Mouse (Mus musculus): ENCODE results near the gene Dcun1d2. TPM values are rescaled to one million over a fixed set of nuclear protein-coding genes. Genes with fewer than 3 reads are reported as not detected.
A peak's percentile ranks its signal among the peaks of the same experiment; 100 is the strongest.
"Not testable (repeated sequence)": the region's sequence is repeated elsewhere in the genome, so short reads cannot be mapped to it uniquely, and the experiment has no call there.

The Dcun1d2 gene
- polyA plus RNA-seq (2017; shearing (Covaris generic)) = 10 to 100 TPM; 18.4 to 21.2 TPM

DNA sequence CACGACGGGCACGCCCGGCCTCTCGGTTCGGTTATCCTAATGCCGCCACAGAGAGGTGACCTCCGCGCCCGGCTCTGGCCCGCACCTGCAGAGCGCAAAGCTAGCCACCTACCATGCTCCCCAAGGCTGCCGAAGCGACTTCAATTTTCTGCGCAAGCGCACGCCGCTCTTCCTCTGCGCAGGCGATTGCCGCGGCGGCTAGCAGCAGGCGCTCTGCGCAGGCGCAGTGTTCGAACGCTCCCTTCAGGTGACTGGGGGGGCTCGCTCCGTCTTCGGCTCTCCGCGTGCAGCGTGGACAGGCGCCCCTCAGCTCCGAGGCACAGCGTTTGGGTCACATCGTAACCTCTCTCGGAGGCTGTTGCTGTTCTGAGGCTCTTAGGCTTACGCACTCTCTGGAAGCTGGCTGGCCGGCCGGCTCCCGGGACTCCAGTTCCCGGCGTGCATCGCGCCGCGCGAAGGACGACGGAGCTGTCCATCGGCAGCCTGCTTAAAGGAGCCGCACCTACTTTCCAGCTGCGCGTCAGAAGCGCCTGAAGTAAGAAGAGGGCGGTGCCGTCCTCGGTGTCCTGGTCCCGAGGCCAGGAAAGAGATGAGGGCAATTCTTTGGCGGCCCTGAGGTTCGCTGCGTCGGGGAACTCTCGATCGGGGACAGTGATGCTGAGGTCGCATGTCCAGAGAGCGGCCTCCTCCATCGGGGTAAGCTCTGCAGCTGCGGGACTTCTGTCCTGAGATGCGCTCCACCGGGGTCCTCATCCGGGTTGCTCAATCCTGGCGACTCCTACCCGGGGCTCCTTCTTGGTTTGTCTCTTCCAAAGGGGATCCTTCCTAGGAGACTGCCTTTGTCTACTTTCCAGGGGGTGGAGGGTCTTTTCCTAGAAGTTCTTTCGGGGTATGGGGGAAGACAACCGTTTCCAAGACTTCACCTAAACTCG, at the start of gene Dcun1d2, which contains the start of gene Tmco3:
Dcun1d2 (minus strand) TSS at position 440 of the 932 bp plus-strand sequence.
Tmco3 (plus strand) TSS at position 499 of the 932 bp plus-strand sequence.
- peak; percentile 79 for ATAC-seq

DNA sequence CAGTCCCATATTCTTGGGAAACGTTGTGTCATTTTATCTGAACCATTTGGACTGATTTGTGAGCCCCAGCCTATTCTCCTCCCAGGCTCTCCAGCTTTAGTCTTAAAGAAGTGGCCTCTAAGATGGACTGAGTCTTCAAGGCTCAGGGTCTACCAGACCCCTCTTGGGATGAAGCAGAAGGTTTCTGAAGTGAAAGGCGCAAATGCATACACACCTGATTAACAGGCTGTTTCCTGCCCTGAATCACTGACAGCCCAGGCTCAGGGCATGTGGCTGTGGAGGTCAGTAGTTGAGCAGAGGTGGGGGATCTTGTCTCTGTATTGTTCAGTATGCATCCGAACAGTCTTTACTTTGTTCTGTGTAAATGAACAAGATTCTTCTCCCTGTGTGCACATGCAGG, 49.7 kb upstream of the Dcun1d2 start:
- ATAC-seq = no peak

DNA sequence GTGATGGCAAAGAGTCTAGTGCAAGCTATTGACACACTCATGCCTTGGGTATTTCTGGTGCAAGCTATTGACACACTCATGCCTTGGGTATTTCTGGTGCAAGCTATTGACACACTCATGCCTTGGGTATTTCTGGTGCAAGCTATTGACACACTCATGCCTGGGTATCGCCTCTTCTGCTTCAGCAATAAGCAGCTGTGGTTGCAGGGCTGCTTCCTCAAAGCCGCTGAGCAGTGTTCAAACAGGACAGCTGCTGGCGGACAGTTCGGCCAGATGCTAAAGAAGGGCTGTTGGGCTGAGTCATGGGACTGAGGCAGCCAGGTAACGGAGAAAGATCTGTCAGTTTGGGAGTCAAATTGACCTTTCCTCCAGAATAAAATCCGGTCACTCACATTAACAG, 49.3 kb upstream of the Dcun1d2 start:
- not testable (repeated sequence) for ATAC-seq

DNA sequence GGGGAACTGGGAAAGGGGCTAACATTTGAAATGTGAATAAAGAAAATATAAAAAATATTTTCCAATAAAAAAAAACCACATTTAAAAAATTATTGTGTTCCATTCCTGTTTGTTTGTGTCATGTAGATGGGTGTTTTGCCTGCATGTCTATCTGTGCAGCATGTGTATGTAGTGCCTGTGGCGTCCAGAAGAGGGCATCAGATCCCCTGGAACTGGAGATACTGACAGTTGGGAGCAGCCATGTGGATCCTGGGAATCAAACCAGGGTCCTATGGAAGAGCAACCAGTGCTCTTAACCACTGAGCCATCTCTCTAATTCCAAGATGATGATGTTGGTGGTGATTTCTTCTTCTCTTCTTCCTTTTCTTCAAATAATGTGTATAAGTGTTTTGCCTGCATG, 46.7 kb upstream of the Dcun1d2 start:
- ATAC-seq = no peak

DNA sequence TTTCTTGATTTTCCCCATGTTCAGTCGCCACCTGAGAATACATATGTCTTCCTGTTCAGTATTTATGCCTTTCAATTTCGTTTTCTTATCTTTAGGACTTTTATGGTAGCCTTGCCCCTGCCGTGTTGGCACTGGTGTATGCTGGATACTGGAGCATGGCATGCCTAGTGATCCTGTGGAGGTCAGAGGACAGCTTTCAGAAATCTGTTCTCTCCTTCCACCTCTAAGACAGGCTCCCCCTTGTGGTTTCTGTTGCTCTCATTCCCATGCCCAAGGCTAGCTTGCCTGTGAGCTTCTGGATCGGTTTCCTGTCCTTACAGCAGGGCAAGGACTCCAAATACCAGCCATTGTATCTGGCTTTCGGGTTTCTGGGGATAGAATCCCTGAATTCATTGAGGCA, 38.7 kb upstream of the Dcun1d2 start:
- ATAC-seq = no peak

DNA sequence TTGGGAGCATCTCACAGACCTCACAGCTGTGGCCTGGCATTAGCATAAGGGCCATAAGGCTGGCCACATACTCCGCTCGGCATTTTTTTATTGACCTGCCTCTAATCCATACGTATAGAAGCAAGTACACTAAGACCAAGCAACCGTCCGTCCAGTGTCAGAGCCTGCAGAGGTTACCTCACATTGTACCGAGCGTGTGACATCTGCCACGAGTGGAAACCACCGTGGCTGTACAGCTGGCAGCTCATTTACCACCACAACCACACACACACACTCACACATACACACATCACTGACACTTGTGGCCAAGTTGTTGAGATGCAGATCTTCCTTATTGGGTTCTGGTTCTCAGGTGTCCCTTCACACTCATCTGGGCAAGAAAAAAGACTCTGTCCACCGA, 28.7 kb upstream of the Dcun1d2 start:
- no peak for ATAC-seq

DNA sequence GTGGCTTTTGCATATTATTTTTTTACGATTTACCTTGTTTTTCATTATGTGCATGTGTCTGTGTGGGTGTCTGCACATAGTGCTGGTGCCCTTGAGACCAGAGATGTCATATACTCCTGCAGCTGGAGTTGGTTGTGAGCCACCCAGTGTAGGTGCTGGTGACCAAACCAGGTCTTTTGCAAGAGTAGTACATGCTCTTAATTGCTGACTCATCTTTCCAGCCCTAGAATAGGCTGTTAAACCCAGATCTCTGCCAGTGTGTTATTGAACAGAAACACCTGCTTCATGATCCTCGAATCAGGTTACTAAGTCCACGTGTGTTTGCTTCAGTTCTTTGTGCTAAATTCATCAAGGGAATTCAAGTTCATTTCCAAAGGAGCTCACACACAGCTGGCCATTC, 27.0 kb upstream of the Dcun1d2 start:
- ATAC-seq = no peak

DNA sequence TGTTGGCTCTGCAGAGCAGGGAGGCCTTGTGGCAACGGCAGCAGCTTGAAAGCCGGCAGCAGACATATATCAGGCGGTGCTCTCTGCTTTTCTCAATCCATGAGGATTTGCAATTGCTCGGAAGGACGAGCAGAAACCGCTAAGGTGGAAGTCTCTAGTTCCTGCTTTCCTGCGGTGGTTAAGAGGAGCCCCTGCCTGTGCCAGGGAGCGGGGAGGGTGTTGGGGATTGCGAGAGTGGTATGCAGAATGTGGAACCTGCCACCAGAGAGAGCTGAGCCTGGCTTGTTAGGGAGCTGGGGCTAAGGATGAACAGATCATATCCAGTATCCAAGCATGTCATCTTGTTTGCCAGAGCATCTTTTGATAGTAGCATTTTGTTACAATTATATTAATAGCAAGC, 19.0 kb upstream of the Dcun1d2 start:
- ATAC-seq = no peak

DNA sequence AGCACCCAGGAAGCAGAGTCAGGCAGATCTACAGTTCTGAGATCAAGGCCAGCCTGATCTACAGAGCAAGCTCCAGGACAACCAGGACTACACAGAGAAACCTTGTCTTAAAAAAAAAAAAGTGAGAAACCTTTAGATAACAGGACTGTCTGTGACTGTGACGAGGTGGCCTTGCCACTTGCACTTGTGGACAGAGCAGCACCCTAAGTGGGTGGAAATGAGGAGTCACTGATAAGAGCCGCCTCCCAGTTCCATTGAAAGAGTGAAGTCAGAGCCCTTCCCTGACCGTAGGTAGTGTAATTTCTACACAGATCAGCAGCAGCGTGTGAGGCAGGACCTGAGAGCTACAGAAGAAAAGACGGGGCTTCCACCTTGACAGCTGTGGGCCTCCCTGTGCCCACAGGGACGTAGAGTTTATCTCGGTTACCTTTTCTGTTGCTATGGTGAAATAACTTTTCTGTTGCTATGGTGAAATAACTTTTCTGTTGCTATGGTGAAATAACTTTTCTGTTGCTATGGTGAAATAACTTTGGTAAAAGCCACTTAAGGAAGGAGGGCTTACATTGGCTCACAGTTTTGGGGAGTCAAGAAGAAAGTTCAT, 18.5 kb upstream of the Dcun1d2 start:
- no peak for ATAC-seq

DNA sequence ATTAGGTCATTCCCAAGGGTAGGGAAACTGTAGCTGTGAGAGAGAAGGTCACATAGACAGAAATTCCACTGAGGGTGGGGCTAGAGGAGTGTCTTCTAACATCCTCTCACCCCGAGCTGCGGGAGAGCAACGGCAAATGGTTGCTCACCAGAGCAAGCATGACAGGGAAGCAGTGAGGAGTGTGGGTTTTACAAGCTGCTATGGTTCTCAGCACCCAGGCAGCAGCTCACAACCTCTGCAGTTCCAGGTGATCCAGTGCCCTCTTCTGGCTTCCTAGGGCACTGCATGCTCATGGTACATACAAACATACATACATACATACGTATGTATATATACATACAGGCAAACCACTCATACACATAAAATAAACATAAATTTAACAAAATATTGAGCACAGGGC, 18.0 kb upstream of the Dcun1d2 start:
- ATAC-seq = no peak

DNA sequence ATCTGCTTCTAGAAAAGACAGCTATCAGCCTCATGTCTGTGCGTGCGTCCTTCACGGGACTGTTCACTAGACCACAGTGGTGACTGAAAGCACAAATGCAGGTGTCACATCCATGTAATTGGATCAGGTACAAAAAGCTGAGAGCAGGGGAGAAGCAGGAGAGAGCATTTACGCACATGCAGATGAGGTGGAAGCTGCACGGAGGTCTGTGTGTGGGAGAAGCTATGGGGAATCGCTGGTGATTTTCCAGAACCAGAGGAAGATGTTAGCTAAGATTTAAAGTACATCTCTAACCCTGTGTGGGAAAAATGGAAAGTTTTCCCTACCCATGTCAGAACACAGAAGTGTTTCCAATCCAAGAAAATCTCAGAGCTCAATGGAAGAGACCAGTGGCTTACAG, 17.5 kb upstream of the Dcun1d2 start:
- no peak for ATAC-seq

DNA sequence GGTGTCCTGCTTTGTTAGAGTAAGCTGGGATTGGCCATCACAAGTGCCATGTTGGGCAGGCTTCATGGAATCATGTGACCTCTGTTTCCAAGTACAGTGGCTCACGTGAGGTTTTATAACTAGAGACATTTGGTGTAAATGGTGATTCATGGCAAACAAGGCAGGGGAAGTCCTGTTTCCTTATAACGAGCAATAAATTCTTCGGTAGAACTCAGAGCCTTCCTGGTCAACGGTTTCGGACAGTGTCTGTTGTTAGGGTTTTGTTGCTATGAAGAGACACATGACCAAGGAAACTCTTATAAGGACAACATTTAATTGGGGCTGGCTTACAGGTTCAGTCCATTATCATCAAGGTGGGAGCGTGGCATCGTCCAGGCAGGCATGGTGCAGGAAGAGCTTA, 13.1 kb upstream of the Dcun1d2 start:
- ATAC-seq = no peak

DNA sequence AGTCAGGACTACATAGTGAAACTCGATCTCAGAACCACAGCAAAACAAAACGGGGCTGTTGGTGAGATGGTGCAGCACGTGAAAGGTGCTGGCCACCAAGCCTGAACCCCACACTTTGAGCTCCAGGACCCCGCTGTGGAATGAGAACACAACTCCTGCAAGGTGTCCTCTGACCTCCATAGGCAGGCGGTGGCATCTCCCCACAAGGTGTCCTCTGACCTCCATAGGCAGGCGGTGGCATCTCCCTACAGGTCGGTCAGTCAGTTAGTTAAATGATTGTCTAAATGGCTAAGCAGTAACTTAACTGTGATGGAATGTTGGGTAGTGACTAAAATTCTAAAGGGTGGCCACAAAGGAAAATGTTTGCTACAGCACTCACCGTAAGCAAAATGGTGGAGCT, 11.6 kb upstream of the Dcun1d2 start:
- no peak for ATAC-seq

DNA sequence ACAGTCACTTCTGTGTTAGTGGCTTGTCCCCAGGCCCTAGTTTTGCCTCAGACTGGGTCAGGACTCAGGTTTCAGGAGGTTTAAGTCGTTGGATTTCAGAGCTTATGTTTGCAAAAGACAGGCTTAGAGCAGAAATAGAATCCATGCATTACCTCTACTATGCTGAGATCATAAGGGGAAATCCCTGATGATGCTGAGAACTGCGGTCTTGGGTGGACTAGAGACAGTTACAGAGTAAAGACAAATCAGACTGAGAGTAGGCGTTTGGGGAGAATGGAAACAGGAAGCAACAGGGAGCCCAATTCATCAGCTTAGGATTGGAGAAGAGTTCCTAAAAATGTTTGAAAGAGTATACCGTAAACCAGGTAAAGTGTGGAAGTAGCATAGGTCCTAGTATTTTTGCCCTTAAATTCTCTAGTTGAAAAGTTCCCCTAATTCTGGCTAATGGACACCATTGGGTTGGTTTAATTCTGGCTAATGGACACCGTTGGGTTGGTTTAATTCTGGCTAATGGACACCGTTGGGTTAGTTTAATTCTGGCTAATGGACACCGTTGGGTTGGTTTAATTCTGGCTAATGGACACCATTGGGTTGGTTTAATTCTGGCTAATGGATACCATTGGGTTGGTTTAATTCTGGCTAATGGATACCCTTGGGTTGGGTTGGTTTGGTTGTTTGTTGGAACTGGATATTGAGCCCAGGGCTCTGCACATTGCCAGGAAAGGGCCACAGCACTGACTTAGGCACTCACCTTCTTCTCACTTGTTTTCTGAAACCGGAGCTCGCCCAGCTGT, 5.9 kb upstream of the Dcun1d2 start:
- peak; percentile 81 for ATAC-seq

DNA sequence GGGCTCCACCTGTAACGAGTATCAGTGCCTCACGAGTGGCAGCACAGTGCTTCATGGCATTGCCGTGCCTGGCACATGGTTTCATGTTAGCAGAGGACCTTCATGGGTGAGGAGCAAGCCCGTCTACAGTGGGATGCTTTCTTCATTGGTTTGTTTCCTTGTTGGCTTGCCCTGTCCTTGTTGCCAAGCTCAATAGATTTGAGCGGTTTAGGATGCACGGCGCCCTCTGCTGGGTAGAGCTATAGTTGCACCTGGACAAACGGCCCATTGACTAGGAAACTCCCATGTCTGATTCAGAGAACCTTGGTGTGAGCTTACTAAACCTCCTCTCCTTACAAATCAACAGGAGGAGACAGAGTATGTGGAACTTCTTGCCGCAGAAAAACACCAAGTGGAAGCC, 4.4 kb upstream of the Dcun1d2 start:
- peak; percentile 18 for ATAC-seq

DNA sequence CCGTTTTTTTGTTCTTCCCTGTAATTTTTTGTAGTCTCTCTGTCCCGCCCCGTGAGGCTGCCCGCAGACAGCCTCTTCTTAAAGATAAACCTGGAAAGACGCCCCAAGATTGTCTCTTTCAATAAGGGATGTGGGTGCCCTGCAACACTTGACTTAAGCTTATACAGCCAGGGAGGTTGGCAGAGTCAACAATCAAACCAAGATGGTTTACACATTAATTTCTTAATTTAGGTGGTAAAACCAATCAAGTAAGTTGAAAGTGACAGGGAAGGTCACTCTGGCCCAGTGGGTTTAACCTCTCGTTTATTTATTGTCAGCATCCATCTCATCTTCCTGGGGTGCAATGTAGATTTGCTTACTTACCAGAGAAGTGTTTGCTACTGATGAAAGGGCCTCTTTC, 715 bp upstream of the Dcun1d2 start:
- ATAC-seq = no peak

DNA sequence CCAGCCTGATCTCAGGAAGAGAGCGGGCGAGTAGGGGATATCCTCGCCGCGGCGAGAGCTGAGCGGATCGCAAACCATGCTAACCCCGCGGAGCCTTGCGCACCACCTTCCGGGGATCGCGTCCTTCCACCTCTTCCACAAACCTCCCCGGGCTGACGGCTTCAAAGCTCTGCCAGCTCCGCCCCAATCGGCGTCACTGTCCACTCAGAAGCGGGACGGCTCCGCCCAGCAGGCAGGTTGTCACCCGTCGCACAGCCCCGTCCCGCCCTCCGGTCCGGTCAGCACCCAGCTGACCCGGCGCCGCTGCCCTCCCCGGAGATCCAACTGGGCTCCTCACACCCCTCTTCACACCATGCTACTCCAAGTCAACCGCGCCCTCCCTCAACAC, 633 bp downstream of the Dcun1d2 start:
- peak; percentile 70 for ATAC-seq

DNA sequence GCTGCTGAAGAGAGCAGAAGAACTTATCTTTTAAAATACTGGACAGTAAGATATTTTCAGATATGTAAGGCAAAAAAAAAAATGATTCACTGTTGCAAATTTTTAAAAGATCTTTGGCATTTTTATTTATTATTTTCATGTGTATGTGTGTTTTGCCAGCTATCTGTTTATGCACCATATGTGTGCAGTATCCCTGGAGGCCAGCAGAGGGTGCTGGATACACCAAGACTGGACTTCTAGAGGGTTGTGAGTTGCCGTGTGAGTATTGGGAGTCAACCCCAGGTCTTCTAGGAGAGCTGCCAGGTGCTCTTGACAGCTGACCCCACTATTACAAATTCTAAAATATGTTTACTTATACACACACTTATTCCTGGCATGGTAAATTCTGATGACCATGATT, 4.7 kb downstream of the Dcun1d2 start:
- no peak for ATAC-seq

DNA sequence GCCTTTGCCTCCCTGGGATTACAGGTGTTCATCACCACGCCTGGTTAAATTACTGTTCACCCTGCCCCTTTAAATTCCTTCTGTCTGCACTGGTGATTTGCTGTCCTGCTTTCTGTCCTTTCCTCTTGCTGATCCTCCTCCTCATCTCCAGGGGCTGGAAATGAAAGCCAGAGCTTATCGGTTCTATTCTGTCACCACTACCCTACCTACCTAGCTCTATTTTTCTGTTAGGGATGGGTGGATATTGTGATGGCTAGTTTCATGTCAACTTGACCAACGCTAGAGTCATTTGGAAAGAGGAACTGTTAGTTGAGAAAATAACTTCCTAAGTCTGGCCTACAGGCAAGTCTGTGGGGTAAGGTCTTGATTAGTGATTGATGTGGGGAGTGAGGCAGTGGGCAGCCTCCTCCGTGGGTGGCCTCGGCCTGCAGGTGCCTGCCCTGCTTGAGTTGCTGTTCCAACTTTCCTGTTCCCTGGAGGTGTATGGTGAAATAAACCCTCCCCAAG, 10.9 kb downstream of the Dcun1d2 start:
- no peak for ATAC-seq

DNA sequence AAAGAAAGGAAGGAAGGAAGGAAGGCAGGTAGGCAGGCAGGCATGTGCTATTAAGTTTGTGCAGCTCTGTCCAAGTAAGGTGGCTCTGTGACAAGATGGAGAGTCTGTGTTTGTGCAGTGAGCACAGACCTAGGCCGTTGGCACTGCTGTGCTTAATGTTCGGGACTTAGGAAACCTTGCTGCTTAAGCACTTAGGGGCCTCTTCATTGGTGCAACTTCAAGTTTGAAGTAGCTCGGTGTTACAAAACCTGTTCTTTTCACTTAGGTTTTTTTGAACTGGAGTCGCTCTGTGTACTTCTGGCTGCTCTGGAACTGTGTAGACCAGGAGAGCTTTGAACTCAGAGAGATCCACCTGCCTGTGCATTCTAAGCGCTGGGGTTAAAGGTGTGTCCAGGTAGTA, 15.1 kb downstream of the Dcun1d2 start:
- no peak for ATAC-seq

DNA sequence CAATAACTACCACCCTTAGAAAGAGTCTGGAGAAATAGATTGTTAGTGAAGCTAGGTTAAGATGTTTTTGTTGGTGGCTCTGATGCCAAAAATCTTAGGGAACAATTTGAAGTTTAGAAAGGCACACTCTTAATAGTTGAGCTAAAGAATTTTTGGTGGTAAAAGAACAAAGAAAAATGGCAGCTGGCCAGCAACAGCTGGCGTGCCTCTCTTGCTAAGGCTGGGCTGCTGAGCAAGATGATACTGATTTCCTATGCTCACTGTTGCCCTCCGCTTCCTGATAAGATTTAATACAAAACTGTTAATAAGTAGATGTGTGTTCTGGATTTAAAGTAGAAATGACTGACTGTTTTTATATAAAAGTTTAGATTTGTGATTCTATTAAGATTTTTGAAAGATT, 20.4 kb downstream of the Dcun1d2 start:
- ATAC-seq = no peak

DNA sequence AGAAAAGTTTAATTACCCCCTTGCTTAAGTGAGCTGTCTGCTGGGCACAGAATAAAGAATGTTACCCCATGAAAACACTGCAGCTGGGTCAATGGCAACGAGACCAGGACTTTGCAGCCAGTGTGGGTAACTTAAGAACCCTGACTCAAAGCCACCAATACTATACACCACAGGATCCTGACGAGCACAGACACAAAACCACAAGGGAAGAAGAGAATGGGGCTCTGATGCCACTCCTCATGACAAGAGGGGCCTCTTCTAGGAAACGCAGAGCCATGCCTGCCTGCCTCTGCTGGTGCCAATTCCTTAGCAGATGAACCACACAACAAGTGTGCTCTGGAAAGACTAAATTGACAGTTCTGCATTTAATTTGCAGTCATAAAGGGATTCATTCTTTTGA, 24.6 kb downstream of the Dcun1d2 start:
- peak; percentile 69 for ATAC-seq

DNA sequence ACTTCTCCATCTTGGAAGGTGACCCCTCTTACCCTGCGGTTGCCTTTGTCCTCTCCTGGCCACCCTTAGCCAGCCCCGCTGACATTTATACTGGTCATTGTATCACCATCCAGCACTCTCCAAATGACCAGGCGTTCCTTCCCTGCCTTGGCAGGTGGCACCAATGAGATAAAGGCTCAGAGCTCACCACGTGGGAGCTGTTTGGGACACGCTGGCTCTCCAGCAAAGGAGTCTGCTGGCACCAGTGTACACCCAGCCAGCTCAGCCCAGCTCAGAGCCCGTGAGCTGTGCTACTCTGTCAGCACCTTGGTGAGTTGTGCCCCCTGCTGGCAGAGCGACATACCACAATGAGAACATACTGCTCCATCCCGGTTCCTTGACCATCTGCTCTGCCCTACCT, 33.9 kb downstream of the Dcun1d2 start, which contains the start of gene Adprhl1:
Adprhl1 (minus strand) TSS at position 144 of the 400 bp plus-strand sequence.
- ATAC-seq = peak; percentile 52
